Mouse (Mus musculus) spleen, adult 2 months (tissue): Measurements from ENCODE around the gene C8b.

Source experiments
- CTCF ChIP-seq: fragments of 200-500 bp; IDR thresholded peaks from 2 replicates; pipeline ENCODE4 v1.5.1; 2011; ENCODE audit warnings: mild to moderate bottlenecking, inconsistent platforms; ENCODE audit not compliant: insufficient read depth, insufficient read length, insufficient replicate concordance; ENCODE audit errors: extremely low read depth
- POLR2A ChIP-seq: fragments of 200-500 bp; IDR thresholded peaks from 2 replicates; pipeline ENCODE4 v1.6.1; 2011; ENCODE audit warnings: low read depth, low read length, inconsistent platforms

GRCm38 (mm10) chr4:104724258-104724657, 41.9 kb upstream of the C8b start:
- no peak for TF ChIP-seq CTCF
- no peak for TF ChIP-seq POLR2A
